In the genomic region with DNA sequence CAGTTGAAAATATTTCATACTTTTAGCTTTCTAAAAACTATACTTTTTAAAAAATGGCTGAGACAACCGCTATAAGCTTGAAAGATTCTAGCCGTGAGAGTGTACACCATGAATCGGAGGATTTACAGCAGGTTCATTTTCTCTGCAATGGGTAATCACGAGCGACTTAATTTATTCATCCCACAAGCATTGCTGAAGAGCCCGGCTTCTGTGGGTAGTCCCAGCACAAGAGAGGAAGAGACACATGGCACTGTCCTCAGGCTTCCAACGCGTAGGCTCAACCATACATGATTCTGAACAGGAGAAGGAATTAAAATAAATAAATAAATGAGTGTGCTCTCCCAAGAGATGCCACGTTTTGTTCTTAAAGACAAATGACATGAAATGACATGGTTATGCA, we compare ENCODE assay signal across 12 mouse cellular contexts.
A peak's percentile ranks its signal among the peaks of the same experiment; 100 is the strongest.
DNase-seq lines count a peak whose midpoint lies in the region; ATAC-seq lines count a peak whose summit lies in the region.
"Had no signal": no experiment of that assay in that cellular context is flagged by ENCODE, and none has a peak within 500 bp of the region (broad histone marks: within the 10 kb centered on the region; RNA-seq: fewer than 3 reads in every experiment).

No protein-coding gene starts in this region.

- no peaks in the 10 kb centered on the region for H3K36me3 ChIP-seq in neural tube, embryonic 14.5 days (ENCODE audit: control insufficient read depth, insufficient read depth, low read length)
- H3K36me3 ChIP-seq: limb, embryonic 13.5 days; stomach, embryonic 15.5 days had no signal

- DNase-seq in cerebellum, adult 8-10 months = peak; percentile 39
- DNase-seq in frontal cortex, adult 2 months (ENCODE audit: extremely low spot score in 1 of 2, low spot score in 1 of 2) = peak; percentile 70 to 75
- peak; percentile 65 for DNase-seq in left cerebral cortex, adult 11 months (ENCODE audit: low spot score)
- no peak for DNase-seq in kidney, postnatal 4 days
- DNase-seq in Muller cell, postnatal 12 days (ENCODE audit: inconsistent ontology term) = no peak
- no peak for DNase-seq in gastrocnemius, postnatal 10 days
- DNase-seq: adrenal gland, postnatal 14 days; heart, postnatal 10 days had no signal

- H3K4me3 ChIP-seq in neural tube, embryonic 14.5 days (ENCODE audit: low read depth, low read length) = peak overlapping the region; percentile 50
- H3K4me3 ChIP-seq: limb, embryonic 13.5 days; stomach, embryonic 15.5 days had no signal

- no peaks in the 10 kb centered on the region for H3K9me3 ChIP-seq in neural tube, embryonic 14.5 days (ENCODE audit: control insufficient read depth, low read length)
- H3K9me3 ChIP-seq: limb, embryonic 13.5 days; stomach, embryonic 15.5 days had no signal

- peak; percentile 68 for ATAC-seq in neural tube, embryonic 14.5 days (ENCODE audit: low read depth)
- no peak for ATAC-seq in granulocyte monocyte progenitor cell, adult 5-6 weeks (replicated peaks; ENCODE audit: poor library complexity, severe bottlenecking)

- peak overlapping the region; percentile 48 for H3K4me2 ChIP-seq in neural tube, embryonic 14.5 days (ENCODE audit: low read depth, low read length)
- H3K4me2 ChIP-seq: limb, embryonic 13.5 days; stomach, embryonic 15.5 days had no signal

- WGBS in neural tube, embryonic 14.5 days = 14% methylated on average over 9 of the region's 9 CpGs

- H3K4me1 ChIP-seq in neural tube, embryonic 14.5 days (ENCODE audit: control insufficient read depth, insufficient read depth, low read length) = peaks cover 34% of the 10 kb centered on the region
- H3K4me1 ChIP-seq: stomach, embryonic 15.5 days had no signal

- H3K27me3 ChIP-seq in neural tube, embryonic 14.5 days (ENCODE audit: control insufficient read depth, insufficient read depth, low read length) = no peaks in the 10 kb centered on the region
- H3K27me3 ChIP-seq: limb, embryonic 13.5 days; stomach, embryonic 15.5 days had no signal

- H3K9ac ChIP-seq in neural tube, embryonic 14.5 days (replicated peaks; ENCODE audit: low read depth, low read length) = no peak overlapping the region; the same call in none of the 2 replicates
- H3K9ac ChIP-seq: limb, embryonic 13.5 days; stomach, embryonic 15.5 days had no signal

- H3K27ac ChIP-seq in neural tube, embryonic 14.5 days (ENCODE audit: low read depth, low read length) = peak overlapping the region; percentile 78
- H3K27ac ChIP-seq: limb, embryonic 13.5 days; stomach, embryonic 15.5 days had no signal

Comparison
In these comparisons a context has a peak if more than half of its experiments do, and no peak if none do; other contexts are left out.
1. DNase-seq: peak in cerebellum, adult 8-10 months (single experiment), frontal cortex, adult 2 months (2 of 2) and left cerebral cortex, adult 11 months (single experiment); none in kidney, postnatal 4 days (0 of 2), Muller cell, postnatal 12 days (single experiment) and gastrocnemius, postnatal 10 days (single experiment).